Mouse (Mus musculus) urinary bladder, adult 18-20 months (tissue): ENCODE measurements at regions not wholly inside any gene's neighbourhood (a gene's known extent, or its start where the extent isn't known, plus 50 kb on each side); places are given as distances from the start of the nearest gene placed in this dataset.

ENCODE experiments used
- DNase-seq, 2 experiments: peaks; one replicate each; pipeline ENCODE4 v3.0.0; 2022; ENCODE audit warnings: low spot score in 2 of 2, mixed read lengths in 2 of 2

DNA sequence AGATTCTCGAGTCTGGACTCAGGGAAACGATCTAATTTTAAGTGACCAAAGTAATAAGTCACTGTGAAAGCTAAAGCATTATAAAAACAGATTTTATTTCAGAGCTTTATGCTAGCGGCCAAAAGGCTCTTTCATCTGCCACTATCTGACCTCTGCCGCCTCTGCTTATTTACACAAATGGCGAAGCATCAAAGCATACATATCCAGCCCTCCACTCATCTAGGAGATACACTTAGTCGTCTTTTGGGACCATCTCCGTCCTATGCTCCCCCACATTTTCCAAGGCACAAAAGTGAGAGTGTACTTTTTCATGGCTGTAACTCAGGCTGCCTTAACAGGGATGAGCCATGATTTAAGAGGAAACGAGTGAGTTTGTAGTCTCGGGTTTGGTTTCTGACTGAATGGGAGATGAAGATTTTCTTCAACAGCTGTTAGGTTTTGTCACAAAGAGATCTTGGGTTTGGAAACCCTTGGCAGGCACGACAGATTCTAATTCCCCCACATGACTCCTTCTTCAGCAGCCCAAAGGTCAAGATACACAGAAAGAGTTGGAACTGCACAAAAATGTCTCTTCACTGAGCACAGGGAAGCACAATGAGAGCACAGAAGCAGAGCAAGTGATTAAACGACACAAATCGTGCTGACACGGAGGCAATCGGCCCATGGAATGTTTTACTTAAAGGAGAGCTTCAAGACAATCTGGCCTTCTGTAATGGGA, 96.7 kb upstream of the Actbl2 start:
- DNase-seq = no peak

DNA sequence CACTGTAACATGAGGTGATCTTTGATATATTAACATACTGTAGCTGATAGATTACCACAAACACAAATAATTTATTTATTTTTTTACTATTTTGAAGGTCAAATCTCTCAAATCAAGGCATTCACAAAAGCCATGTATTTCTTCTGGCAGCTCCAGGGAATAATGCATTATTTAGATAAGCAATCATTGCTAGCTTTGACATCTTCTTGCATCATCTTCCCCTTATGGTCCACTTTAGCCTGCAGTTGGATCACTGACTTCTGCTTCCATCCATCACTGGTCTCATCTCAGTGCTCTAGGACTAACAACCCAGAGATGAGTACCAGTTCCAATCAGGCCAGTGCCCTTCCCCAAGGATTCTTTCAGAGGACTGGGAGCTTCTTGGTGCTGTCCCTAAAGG, 95.3 kb upstream of the Actbl2 start:
- no peak for DNase-seq

- no peak for DNase-seq
These were observed 89.3 kb upstream of the Actbl2 start for GRCm38 (mm10) chr13:111165538-111165937.

DNA sequence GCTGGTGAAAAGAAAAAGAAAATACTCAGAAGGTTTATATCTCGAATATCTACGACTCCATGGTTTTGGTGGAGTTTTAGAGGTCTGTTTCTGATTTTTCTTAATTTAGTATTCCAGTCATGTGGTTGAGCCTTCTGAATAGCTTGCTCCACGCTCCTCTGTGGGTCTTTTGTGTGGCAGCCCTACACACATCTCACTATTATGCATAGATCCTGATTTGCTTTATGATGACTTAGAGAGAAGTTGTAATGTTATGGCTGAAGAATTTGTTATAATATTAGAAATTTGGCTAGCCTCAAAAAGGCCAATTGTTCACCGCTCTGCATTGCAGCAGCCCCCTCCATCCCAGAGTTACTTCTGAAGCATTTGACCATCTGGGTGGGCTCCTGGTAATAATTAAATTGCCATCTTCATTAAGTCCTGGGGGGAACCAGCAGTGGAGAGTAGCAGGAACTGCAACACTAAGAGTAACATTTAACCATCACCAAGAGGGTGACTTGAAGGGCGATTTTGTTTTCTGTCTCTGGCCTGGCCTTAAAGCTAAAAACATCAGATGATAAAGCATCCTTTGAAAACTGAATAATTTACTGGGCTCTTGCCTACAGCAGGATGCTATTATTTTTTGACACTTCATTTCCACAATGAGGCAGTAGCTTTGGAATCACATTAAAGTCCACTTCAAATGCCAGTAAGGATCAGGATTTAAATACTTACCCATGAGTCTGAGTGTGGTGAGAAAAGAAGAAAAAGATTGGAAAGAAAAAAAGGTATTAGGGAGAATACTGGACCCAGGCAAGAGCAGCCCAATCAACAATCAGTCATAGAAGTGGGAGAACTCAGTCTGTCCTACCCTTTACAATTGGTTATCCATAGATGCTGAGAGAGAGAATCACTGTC, 84.3 kb upstream of the Actbl2 start:
- no peak for DNase-seq

GRCm38 (mm10) chr13:111179186-111179585, 75.6 kb upstream of the Actbl2 start:
- DNase-seq = no peak

DNA sequence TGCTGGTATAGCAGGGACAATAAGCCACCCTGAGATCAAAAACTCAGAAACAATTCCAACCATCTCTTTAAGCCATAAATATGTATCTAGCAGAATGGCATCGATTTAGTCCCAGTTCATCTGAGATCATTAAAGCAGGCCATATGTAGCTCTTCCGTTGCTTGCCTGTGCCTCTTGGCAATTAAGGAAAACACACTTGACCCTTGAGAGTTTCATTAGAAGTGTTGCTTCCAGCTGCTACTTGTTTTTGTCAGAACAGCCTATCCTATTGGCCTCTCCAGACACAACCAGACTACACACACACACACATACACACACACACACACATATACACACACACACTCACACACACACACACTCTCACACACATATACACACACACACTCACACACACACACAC, 71.5 kb upstream of the Actbl2 start:
- DNase-seq = no peak

DNA sequence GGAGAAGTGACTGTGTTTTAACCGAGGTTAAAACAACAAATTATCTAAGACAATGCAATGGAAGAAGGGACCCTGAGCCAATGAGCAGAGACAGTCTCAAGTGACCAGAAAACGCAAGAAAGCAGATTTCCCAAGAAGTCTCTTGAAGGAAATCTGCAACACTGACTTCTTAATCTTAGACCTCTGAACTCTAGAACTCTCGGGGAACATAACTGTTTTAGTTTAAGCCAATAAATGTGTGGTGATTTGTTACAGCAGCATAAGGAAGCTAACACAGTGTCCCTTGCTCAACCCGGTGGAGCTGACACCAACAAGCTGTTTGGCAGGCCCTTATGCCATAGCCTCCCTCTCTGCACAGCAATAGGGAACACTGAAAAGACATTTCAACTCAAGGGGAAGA, 69.0 kb upstream of the Actbl2 start:
- DNase-seq = no peak

DNA sequence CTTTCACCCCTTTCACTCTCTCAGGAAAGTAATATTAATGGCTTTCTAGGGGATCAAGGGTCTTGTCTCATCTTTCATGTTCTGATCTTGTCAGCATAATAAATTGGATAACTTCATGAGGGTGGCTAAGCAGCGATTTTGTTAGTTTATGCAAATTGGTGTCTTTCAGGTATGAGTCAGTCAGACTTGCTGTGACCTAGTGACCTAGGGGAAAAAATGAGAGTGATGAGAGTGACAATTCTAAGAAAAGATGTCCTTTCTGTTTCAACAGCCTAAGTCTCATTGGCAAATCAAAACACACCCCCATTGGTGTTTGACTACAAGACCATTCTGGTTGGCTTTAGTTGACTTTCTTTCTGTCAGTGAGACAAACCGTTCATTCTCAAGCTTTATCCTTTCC, 68.0 kb upstream of the Actbl2 start:
- no peak for DNase-seq

DNA sequence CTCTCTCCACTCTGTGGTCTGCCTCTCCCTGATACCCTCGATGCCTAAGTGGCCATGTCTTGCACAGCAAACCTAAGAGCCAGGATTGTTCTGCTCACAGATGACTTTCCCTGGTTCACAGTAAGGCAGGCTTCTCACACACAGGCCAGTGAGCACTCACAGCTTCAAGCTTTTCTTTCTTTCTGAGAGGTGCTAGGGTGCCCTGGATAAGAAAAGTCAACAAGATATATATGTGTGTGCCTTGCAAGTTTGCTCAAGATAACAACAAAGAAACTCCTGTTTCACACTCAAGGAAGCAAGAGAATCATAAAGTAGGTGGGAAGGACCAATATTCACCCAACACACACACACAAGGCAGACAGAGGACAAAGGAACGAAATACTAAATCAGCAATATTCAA, 60.9 kb upstream of the Actbl2 start:
- no peak for DNase-seq

- DNase-seq = no peak
These were observed 60.5 kb upstream of the Actbl2 start for GRCm38 (mm10) chr13:111194337-111194736.

DNA sequence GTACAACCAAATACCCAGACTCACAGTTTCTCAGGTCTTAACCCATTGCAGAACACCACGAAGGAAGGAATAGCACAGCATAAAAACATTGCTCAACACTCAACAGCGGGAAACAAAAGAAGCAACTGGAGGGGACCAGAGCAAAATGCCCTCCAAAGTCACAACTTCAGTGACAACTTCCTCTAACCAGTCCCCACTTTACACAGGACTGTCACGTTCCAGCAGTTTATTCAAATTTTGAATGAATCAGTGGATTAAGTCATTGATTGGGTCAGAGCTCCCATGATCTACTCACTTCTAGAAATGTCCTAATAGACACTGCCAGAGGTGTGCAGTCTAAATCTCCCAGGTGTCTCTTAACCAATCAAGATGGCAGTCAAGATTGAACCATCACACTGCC, 53.3 kb upstream of the Actbl2 start:
- DNase-seq = no peak

DNA sequence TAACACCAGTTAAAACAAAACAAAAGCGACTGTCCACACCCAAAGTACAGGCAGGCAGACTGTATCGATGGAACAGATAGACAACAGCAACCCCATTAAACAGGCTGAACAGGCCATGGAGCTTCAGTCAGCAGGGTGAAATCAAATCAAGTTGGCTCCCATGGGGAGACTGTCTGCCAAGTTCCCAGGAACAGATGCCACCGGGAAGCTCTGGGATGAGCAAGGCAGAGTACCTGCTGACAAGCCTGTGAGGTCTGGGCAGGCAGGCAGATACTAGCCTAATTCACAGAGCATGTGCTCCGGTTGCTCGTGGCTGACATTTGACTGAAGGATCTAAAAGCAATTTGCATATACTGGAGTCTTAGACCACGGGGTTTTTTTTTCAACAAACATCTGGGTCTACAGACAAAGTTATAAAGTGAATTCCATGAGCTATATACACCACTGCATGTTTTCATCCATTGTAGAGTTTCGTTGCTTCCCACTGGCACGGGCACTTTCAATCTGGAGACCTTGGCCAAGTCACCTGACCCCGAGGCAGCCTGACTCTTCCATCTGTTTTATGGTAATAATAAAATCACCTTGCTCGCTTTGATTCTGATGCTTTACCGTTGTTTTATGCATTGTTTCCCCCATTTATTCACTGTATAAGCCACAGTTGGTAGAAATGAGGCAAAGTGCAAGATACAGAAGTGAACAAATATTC, 50.1 kb upstream of the Actbl2 start:
- no peak for DNase-seq
